Mouse (Mus musculus) heart, postnatal 0 days (tissue): ENCODE data around the gene Dnajb8.

Experiments
- CTCF ChIP-seq: IDR thresholded peaks from 2 replicates; pipeline ENCODE4 v1.5.1; 2016; ENCODE audit warnings: antibody characterized with exemption, control low read depth, low read depth
- EP300 ChIP-seq: IDR thresholded peaks from 2 replicates; pipeline ENCODE4 v1.6.1; 2016; ENCODE audit warnings: antibody characterized with exemption, low read depth

GRCm38 (mm10) chr6:88235461-88235860 is 13.4 kb downstream of the Dnajb8 start:
- TF ChIP-seq CTCF (no peak), EP300 (no peak)
